Mouse (Mus musculus) liver, embryonic 15.5 days (tissue): ENCODE results near the gene Vpreb3. TPM values are rescaled to one million over a fixed set of nuclear protein-coding genes. Genes with fewer than 3 reads are reported as not detected.

Experiments used
- ATAC-seq: fragments of 200-750 bp; cut with Nextera tagmentation; 2 replicates; pipeline ENCODE4 v1.8.0; 2017; ENCODE audit warnings: moderate number of reproducible peaks, mild to moderate bottlenecking, moderate library complexity; ENCODE audit not compliant: insufficient read depth
- H3K27ac ChIP-seq: fragments of 300-500 bp; sonication (generic); replicated peaks from 2 replicates; pipeline ENCODE4 v1.5.1; 2015; ENCODE audit warnings: mild to moderate bottlenecking, inconsistent platforms
- H3K27me3 ChIP-seq: fragments of 300-500 bp; sonication (generic); 2 replicates; pipeline ENCODE4 v1.6.1; 2015; ENCODE audit warnings: mild to moderate bottlenecking, inconsistent platforms
- H3K36me3 ChIP-seq: fragments of 300-500 bp; sonication (generic); replicated peaks from 2 replicates; pipeline ENCODE4 v1.6.1; 2015; ENCODE audit warnings: moderate library complexity, mild to moderate bottlenecking, inconsistent platforms
- H3K4me1 ChIP-seq: fragments of 300-500 bp; sonication (generic); replicated peaks from 2 replicates; pipeline ENCODE4 v1.6.1; 2015; ENCODE audit warnings: inconsistent platforms
- H3K4me2 ChIP-seq: fragments of 300-500 bp; sonication (generic); 2 replicates; pipeline ENCODE4 v1.6.1; 2015; ENCODE audit warnings: moderate library complexity, mild to moderate bottlenecking, inconsistent platforms
- H3K4me3 ChIP-seq: fragments of 300-500 bp; sonication (generic); replicated peaks from 2 replicates; pipeline ENCODE4 v1.5.1; 2015; ENCODE audit warnings: mild to moderate bottlenecking, inconsistent platforms
- H3K9ac ChIP-seq: fragments of 300-500 bp; sonication (generic); 2 replicates; pipeline ENCODE4 v1.6.1; 2015; ENCODE audit warnings: moderate library complexity, mild to moderate bottlenecking, inconsistent platforms
- H3K9me3 ChIP-seq: fragments of 300-500 bp; sonication (generic); replicated peaks from 2 replicates; pipeline ENCODE4 v1.6.1; 2016; ENCODE audit warnings: inconsistent platforms
- WGBS: fragments of 180-500 bp; shearing (Covaris S2); methylation state at CpG from one replicate; pipeline ENCODE4 v1.1.7; 2015; ENCODE audit warnings: mixed read lengths; ENCODE audit not compliant: insufficient replicate concordance; 5-methylcytosine and 5-hydroxymethylcytosine counted together
- polyA plus RNA-seq: library from polyadenylated mRNA; unstranded; fragments of >200 nt; fragmentation: Nextera tagmentation; extraction: Ambion mirVana; gene quantifications from 2 replicates; pipeline ENCODE4 v1.2.1, GENCODE M21; 2015

Gene Vpreb3
- polyA plus RNA-seq, 1 experiment from 2014 or later: 6.4 TPM

DNA sequence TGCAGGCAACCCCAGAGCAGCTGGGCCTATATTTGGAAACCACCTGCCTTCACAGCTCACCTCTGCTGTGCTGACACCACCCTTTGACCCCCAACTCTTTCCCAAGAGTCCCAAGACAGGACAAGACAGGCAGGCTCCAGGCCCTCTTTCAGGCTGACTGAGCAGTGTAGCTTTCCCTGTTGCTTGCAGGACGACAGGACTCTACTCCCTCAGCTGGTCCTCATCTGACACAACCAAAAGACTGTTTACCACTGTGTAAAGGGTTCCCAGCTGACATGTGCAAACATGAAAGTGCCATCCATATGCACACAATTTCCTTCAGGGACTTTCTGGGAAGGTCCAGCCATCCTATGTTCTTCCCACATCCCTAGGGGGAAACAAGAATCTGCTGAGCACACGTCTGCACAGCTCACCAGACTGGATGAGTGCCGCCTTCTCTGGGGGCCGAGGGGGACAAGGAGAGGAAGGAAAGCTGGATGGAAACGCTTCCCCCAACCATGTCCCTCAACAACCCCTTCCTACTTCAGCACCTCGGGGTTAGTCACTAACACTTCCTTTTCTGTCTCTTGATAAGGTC is 29.8 kb upstream of the Vpreb3 start:
- Histone ChIP-seq H3K4me1 (peaks cover 12% of the 10 kb centered on the region), H3K4me2 (no peak overlapping the region), H3K4me3 (no peak overlapping the region), H3K9ac (no peak overlapping the region), H3K27me3 (no peaks in the 10 kb centered on the region), H3K9me3 (no peaks in the 10 kb centered on the region), H3K27ac (no peak overlapping the region), H3K36me3 (peaks cover 74% of the 10 kb centered on the region)
- 50% methylated on average over 6 of the region's 6 CpGs for WGBS
- ATAC-seq: no peak

DNA sequence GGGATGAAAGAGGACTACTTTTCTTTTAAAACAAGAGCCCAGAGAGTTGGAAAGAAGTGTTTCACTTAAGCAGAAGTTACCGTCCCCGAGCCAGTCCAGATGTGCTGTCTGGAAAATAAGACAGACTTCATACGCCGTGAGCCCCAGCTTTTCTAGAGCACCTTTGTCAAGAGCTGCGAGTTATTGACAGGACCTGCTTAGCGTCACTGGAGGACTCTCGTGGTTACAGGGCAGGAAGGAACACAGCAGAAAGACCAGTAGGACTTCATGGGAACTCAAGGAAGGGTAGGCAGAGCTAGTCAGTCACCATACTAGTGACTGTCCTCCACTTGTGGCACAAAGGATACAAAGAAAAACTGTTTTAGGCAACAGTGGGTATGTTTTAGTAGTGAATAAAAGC is 27.3 kb upstream of the Vpreb3 start:
- H3K36me3 ChIP-seq: peaks cover 61% of the 10 kb centered on the region
- H3K4me3 ChIP-seq: no peak overlapping the region
- peaks cover 32% of the 10 kb centered on the region for H3K4me1 ChIP-seq
- H3K9me3 ChIP-seq: no peaks in the 10 kb centered on the region
- no peak overlapping the region for H3K9ac ChIP-seq
- no peaks in the 10 kb centered on the region for H3K27me3 ChIP-seq
- WGBS: 75% methylated on average over 7 of the region's 7 CpGs
- H3K4me2 ChIP-seq: no peak overlapping the region
- H3K27ac ChIP-seq: no peak overlapping the region
- no peak for ATAC-seq

- no peaks in the 10 kb centered on the region for H3K9me3 ChIP-seq
- 82% methylated on average over 8 of the region's 8 CpGs for WGBS
- H3K36me3 ChIP-seq: peaks cover 49% of the 10 kb centered on the region
- no peak overlapping the region for H3K4me3 ChIP-seq
- peaks cover 38% of the 10 kb centered on the region for H3K4me1 ChIP-seq
- no peak for ATAC-seq
- no peak overlapping the region for H3K4me2 ChIP-seq
- no peak overlapping the region for H3K9ac ChIP-seq
- no peak overlapping the region for H3K27ac ChIP-seq
- no peaks in the 10 kb centered on the region for H3K27me3 ChIP-seq
These were observed 26.0 kb upstream of the Vpreb3 start for GRCm38 (mm10) chr10:75916840-75917239.

- no peak overlapping the region for H3K27ac ChIP-seq
- H3K4me1 ChIP-seq: peaks cover 42% of the 10 kb centered on the region
- H3K36me3 ChIP-seq: peaks cover 32% of the 10 kb centered on the region
- no peak overlapping the region for H3K4me2 ChIP-seq
- no peaks in the 10 kb centered on the region for H3K27me3 ChIP-seq
- no peak for ATAC-seq
- H3K4me3 ChIP-seq: no peak overlapping the region
- no peaks in the 10 kb centered on the region for H3K9me3 ChIP-seq
- no peak overlapping the region for H3K9ac ChIP-seq
- 83% methylated on average over 5 of the region's 5 CpGs for WGBS
These were observed 23.8 kb upstream of the Vpreb3 start for GRCm38 (mm10) chr10:75919026-75919425.

DNA sequence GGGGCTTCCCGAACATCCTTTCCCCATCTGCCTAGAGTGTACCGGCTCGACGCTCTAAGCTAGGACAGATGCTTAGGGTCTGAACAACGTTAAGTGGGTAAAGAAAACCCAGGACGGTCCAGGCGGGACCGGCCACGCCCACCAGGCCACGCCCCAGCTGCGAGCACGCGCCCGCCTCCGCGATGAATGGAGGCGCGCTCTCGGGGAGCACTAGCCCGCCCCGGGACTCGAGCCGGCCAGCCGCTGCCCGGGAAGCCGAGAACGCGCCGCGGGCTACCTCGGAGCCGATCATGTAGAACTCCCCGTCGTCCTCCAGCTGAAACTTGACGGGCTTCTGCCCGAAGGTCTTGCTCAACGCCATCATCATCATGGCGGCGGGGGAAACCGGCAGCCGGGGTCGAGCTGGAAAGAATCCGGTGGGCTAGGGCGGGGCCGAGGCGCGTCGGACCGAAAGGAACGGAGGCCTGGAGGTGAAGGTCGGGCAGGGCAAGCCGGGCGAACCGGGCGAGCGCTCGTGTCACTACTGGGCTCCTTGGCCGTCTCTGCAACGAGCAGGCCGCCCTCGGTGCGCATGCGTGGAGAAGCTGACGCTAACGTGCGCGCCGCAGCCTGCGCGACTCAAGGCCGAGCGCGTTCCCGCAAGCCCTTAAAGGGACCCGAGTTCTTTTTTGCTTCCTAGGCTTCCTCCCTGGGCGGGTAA is 21.7 kb upstream of the Vpreb3 start, which contains the start of gene Smarcb1:
Gene Smarcb1 (minus strand): TSS at position 592 of the 700 bp plus-strand sequence.
- H3K4me3 ChIP-seq: peak within 1 kb of the TSS; percentile 81
- H3K36me3 ChIP-seq: peaks cover 13% of the 10 kb centered on the region
- peak within 1 kb of the TSS; percentile 97 for H3K4me2 ChIP-seq
- ATAC-seq: peak; percentile 95
- peak within 1 kb of the TSS; percentile 87 for H3K27ac ChIP-seq
- peaks cover 42% of the 10 kb centered on the region for H3K4me1 ChIP-seq
- peaks cover 11% of the 10 kb centered on the region for H3K27me3 ChIP-seq
- peak within 1 kb of the TSS; percentile 86 for H3K9ac ChIP-seq
- H3K9me3 ChIP-seq: no peaks in the 10 kb centered on the region
- WGBS: under 1% methylated on average over 76 of the region's 76 CpGs

DNA sequence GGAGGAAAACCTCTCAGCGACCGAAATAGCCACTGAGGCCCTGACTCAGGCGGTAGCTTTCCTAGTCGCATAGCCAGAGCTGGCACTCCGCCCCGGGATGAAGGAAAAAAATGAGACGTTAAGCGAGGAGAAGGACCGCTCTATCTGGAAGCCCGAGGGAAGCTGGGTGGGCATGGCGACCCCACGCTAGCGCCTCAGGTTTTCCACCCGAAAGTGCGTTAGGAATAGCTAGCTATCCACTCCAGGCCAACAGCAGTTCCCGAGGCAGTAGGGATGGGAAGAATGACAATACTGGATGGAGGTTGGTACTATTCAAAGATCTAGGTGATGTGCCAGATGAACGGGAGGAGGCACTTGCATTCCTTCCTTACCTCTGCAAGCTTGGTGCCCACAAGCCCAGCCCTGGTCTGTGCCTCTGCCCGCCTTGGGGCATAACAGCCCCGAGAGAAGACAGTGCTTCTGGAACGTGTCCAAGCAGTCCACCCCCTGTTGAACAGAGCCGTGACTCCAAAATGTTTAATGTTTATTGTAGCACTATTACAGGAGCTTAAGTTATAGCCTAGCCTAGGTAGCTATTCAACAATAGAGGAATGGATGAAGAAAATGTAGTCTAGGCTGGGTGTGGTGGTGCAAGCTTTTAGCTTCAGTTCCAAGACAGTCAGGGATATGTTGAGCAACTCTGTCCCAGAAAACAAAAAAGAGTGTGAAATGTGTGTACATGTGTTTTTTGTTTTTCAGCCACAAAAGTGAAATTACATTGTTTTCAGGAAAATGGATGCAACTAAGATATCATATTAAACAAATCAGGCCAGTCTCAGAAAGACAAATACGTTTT is 20.9 kb upstream of the Vpreb3 start:
- H3K4me2 ChIP-seq: peak overlapping the region; percentile 97
- H3K9me3 ChIP-seq: no peaks in the 10 kb centered on the region
- WGBS: 4% methylated on average over 22 of the region's 22 CpGs
- peak overlapping the region; percentile 87 for H3K27ac ChIP-seq
- H3K36me3 ChIP-seq: peaks cover 6% of the 10 kb centered on the region; the same call in 1 of the 2 replicates
- ATAC-seq: peak; percentile 38
- peak overlapping the region; percentile 86 for H3K9ac ChIP-seq
- H3K4me3 ChIP-seq: peak overlapping the region; percentile 81
- peaks cover 42% of the 10 kb centered on the region for H3K4me1 ChIP-seq
- peaks cover 16% of the 10 kb centered on the region for H3K27me3 ChIP-seq

- WGBS: 41% methylated on average over 2 of the region's 2 CpGs
- Histone ChIP-seq H3K9ac (no peak overlapping the region), H3K27me3 (peaks cover 35% of the 10 kb centered on the region), H3K9me3 (no peaks in the 10 kb centered on the region), H3K4me2 (no peak overlapping the region), H3K4me1 (peaks cover 33% of the 10 kb centered on the region), H3K27ac (no peak overlapping the region), H3K36me3 (no peaks in the 10 kb centered on the region), H3K4me3 (no peak overlapping the region)
- ATAC-seq: no peak
These were observed 18.5 kb upstream of the Vpreb3 start for GRCm38 (mm10) chr10:75924324-75924723.

GRCm38 (mm10) chr10:75926396-75926795 is 16.5 kb upstream of the Vpreb3 start:
- 54% methylated on average over 13 of the region's 13 CpGs for WGBS
- no peak for ATAC-seq
- no peak overlapping the region for H3K9ac ChIP-seq
- no peak overlapping the region for H3K4me3 ChIP-seq
- H3K27ac ChIP-seq: no peak overlapping the region
- no peak overlapping the region for H3K4me2 ChIP-seq
- H3K27me3 ChIP-seq: peaks cover 55% of the 10 kb centered on the region
- H3K9me3 ChIP-seq: no peaks in the 10 kb centered on the region
- no peaks in the 10 kb centered on the region for H3K36me3 ChIP-seq
- H3K4me1 ChIP-seq: peaks cover 29% of the 10 kb centered on the region

DNA sequence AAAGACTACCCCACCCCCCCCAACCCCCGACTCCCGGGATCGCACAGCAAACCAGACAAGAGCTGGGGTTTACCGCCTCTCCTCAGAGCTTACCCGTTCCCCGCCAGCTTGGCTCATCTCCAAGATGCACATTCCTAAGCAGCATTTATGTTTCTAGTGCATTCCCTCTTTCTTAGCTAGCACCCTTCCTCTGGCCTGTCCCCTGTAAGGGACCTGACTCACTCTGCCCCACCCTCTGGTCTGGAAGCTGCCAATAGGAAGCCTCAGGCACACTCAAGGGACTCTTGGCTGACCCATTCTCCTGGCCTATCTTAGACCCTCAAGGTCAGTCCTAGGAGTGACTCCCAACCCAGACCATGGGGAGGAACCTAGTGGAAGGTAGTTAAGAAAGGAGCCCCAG is 12.6 kb upstream of the Vpreb3 start:
- Histone ChIP-seq H3K36me3 (no peaks in the 10 kb centered on the region), H3K9ac (no peak overlapping the region), H3K9me3 (no peaks in the 10 kb centered on the region), H3K4me3 (no peak overlapping the region), H3K4me2 (no peak overlapping the region), H3K27ac (no peak overlapping the region), H3K27me3 (peaks cover 87% of the 10 kb centered on the region), H3K4me1 (peaks cover 36% of the 10 kb centered on the region)
- WGBS: 45% methylated on average over 6 of the region's 6 CpGs
- no peak for ATAC-seq

GRCm38 (mm10) chr10:75931311-75931710 is 11.5 kb upstream of the Vpreb3 start:
- H3K27me3 ChIP-seq: peaks cover 80% of the 10 kb centered on the region
- no peaks in the 10 kb centered on the region; the same call in 1 of the 2 replicates for H3K36me3 ChIP-seq
- 31% methylated on average over 7 of the region's 7 CpGs for WGBS
- no peaks in the 10 kb centered on the region for H3K9me3 ChIP-seq
- no peak overlapping the region for H3K27ac ChIP-seq
- 0 out of 2 replicates have a peak overlapping the region, but pooled peaks have one; percentile 3 for H3K4me2 ChIP-seq
- H3K4me3 ChIP-seq: peak overlapping the region; percentile 52; the same call in 1 of the 2 replicates
- ATAC-seq: no peak
- peaks cover 46% of the 10 kb centered on the region for H3K4me1 ChIP-seq
- H3K9ac ChIP-seq: no peak overlapping the region
